Mouse (Mus musculus) hindbrain, embryonic 11.5 days (tissue): ENCODE results near the gene Padi4. TPM values are rescaled to one million over a fixed set of nuclear protein-coding genes. Genes with fewer than 3 reads are reported as not detected.

Source experiments
- ATAC-seq: fragments of 200-750 bp; cut with Nextera tagmentation; 2 replicates; pipeline ENCODE4 v1.8.0; 2017; ENCODE audit warnings: mild to moderate bottlenecking, moderate TSS enrichment, moderate library complexity; ENCODE audit not compliant: low FRiP score
- DNase-seq: peaks from one replicate; pipeline ENCODE4 v3.0.0-alpha.2; 2015; ENCODE audit warnings: low spot score
- H3K27ac ChIP-seq: fragments of 300-500 bp; sonication (generic); 2 replicates; pipeline ENCODE4 v1.5.1; 2014; ENCODE audit warnings: mild to moderate bottlenecking, low read depth, low read length
- H3K27me3 ChIP-seq: fragments of 300-500 bp; sonication (generic); 2 replicates; pipeline ENCODE4 v1.6.1; 2014; ENCODE audit warnings: mild to moderate bottlenecking, low read length, moderate library complexity, mixed read lengths; ENCODE audit not compliant: control insufficient read depth, insufficient read depth
- H3K36me3 ChIP-seq: fragments of 300-500 bp; sonication (generic); 2 replicates; pipeline ENCODE4 v1.6.1; 2014; ENCODE audit warnings: mild to moderate bottlenecking, low read length, moderate library complexity, mixed read lengths; ENCODE audit not compliant: control insufficient read depth, insufficient read depth
- H3K4me1 ChIP-seq: fragments of 300-500 bp; sonication (generic); replicated peaks from 2 replicates; pipeline ENCODE4 v1.6.1; 2014; ENCODE audit warnings: low read length, mixed read lengths; ENCODE audit not compliant: control insufficient read depth, insufficient read depth
- H3K4me2 ChIP-seq: fragments of 300-500 bp; sonication (generic); replicated peaks from 2 replicates; pipeline ENCODE4 v1.6.1; 2014; ENCODE audit warnings: mild to moderate bottlenecking, low read depth, low read length
- H3K4me3 ChIP-seq: fragments of 300-500 bp; sonication (generic); 2 replicates; pipeline ENCODE4 v1.5.1; 2014; ENCODE audit warnings: low read depth, low read length
- H3K9ac ChIP-seq: fragments of 300-500 bp; sonication (generic); 2 replicates; pipeline ENCODE4 v1.6.1; 2014; ENCODE audit warnings: low read depth, low read length
- H3K9me3 ChIP-seq: fragments of 300-500 bp; sonication (generic); 2 replicates; pipeline ENCODE4 v1.6.1; 2016; ENCODE audit warnings: low read length; ENCODE audit not compliant: control insufficient read depth
- WGBS: fragments of 180-500 bp; shearing (Covaris S2); extraction: QIAGEN DNeasy Blood & Tissue Kit; methylation state at CpG from one replicate; pipeline ENCODE4 v1.1.7; 2014; 5-methylcytosine and 5-hydroxymethylcytosine counted together
- polyA plus RNA-seq: library from polyadenylated mRNA; unstranded; fragments of >200 nt; fragmentation: Nextera tagmentation; extraction: Ambion mirVana; gene quantifications from 2 replicates; pipeline ENCODE4 v1.2.1, GENCODE M21; 2014

Gene Padi4
- polyA plus RNA-seq, 1 experiment from 2014 or later = 0.37 TPM

DNA sequence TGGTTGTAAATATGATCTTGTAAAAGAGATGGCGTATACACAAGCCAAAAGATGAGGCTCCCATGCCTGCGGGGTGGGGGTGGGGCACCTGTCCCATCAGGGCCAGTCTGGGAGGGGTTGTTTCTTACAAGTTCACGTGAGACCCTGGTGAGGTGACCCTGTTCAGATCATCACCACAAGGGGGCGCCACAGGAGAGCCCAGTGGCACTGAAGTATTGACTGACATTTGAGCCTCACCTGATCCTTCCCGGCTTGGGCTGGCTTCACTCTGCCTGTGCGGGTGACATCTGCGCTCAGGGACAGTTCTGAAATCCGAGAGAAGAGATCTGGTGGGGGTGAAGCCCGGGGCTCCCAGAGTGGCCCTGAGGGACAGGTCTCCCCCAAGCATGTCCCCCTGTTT, 10.9 kb downstream of the Padi4 start:
- H3K36me3 ChIP-seq = no peaks in the 10 kb centered on the region
- H3K4me2 ChIP-seq = no peak overlapping the region
- H3K27ac ChIP-seq = no peak overlapping the region
- no peaks in the 10 kb centered on the region for H3K9me3 ChIP-seq
- H3K4me3 ChIP-seq = no peak overlapping the region
- H3K9ac ChIP-seq = no peak overlapping the region
- H3K27me3 ChIP-seq = no peaks in the 10 kb centered on the region
- peak; percentile 70 for DNase-seq
- WGBS = 14% methylated on average over 9 of the region's 9 CpGs
- no peak for ATAC-seq
- H3K4me1 ChIP-seq = peaks cover under 1% of the 10 kb centered on the region; the same call in 1 of the 2 replicates

- H3K9ac ChIP-seq = no peak overlapping the region
- no peak overlapping the region for H3K4me3 ChIP-seq
- DNase-seq (no peak), ATAC-seq (no peak)
- no peak overlapping the region for H3K4me2 ChIP-seq
- H3K36me3 ChIP-seq = no peaks in the 10 kb centered on the region
- H3K27ac ChIP-seq = no peak overlapping the region
- no peaks in the 10 kb centered on the region for H3K27me3 ChIP-seq
- no peaks in the 10 kb centered on the region for H3K9me3 ChIP-seq
- 92% methylated on average over 7 of the region's 7 CpGs for WGBS
- H3K4me1 ChIP-seq = peaks cover 4% of the 10 kb centered on the region; the same call in 1 of the 2 replicates
These were observed 12.4 kb downstream of the Padi4 start for GRCm38 (mm10) chr4:140761601-140762000.

DNA sequence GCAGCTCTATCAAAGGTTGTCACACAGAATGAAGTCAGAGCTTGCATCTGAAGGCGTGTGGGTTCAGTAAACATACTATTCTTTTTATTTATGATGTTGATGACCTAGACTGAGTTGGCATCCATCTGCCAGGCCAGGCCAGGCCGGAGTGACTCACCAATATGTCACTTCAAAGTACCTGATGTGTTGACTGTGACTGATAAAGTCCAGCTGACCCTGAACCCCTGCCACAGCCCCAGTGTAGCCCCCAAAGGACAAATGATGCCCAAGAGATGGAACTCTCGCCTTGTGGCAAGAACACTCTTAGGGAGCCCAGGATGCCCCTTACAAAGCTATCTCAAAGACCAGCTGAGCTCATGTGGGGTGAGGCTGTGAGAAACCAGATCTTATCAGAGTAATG, 18.2 kb downstream of the Padi4 start:
- ATAC-seq (no peak), DNase-seq (no peak)
- H3K9ac ChIP-seq = no peak overlapping the region
- H3K4me1 ChIP-seq = peaks cover 4% of the 10 kb centered on the region; the same call in 1 of the 2 replicates
- no peaks in the 10 kb centered on the region for H3K27me3 ChIP-seq
- no peaks in the 10 kb centered on the region for H3K36me3 ChIP-seq
- H3K9me3 ChIP-seq = no peaks in the 10 kb centered on the region
- WGBS = 85% methylated on average over 3 of the region's 3 CpGs
- no peak overlapping the region for H3K27ac ChIP-seq
- H3K4me3 ChIP-seq = no peak overlapping the region
- H3K4me2 ChIP-seq = no peak overlapping the region

- no peak for ATAC-seq
- no peak for DNase-seq
- no peaks in the 10 kb centered on the region for H3K9me3 ChIP-seq
- no peak overlapping the region for H3K4me2 ChIP-seq
- H3K4me1 ChIP-seq = peaks cover 4% of the 10 kb centered on the region; the same call in 1 of the 2 replicates
- H3K36me3 ChIP-seq = no peaks in the 10 kb centered on the region
- H3K9ac ChIP-seq = no peak overlapping the region
- H3K27me3 ChIP-seq = no peaks in the 10 kb centered on the region
- H3K27ac ChIP-seq = no peak overlapping the region
- H3K4me3 ChIP-seq = no peak overlapping the region
- 66% methylated on average over 7 of the region's 7 CpGs for WGBS
These were observed 20.7 kb downstream of the Padi4 start for GRCm38 (mm10) chr4:140753366-140753765.

DNA sequence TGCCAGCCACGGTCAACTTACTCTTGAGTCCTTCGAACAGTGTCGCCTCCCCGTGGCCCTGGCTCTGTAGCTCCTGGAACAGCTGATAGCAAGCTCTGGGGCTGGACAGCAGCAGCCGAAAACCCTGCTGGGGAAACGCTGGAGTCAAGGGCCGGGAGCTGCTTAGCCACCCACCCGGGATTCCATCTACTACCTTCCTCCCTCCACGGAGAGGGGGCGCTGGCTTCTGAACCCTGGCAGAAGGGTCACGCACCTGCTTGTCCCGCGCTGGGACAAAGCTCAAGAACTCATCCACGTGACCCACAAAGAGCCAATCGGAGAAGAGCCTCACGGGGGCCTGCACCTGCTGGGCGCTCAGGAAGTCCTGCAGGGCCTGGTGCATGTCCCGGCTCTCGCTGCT, 23.7 kb downstream of the Padi4 start:
- 6% methylated on average over 19 of the region's 19 CpGs for WGBS
- peak overlapping the region; percentile 29 for H3K4me2 ChIP-seq
- ATAC-seq = peak; percentile 17; the same call in 1 of the 2 replicates
- peak; percentile 48 for DNase-seq
- H3K4me3 ChIP-seq = peak overlapping the region; percentile 15; the same call in 1 of the 2 replicates
- no peaks in the 10 kb centered on the region for H3K4me1 ChIP-seq
- H3K36me3 ChIP-seq = no peaks in the 10 kb centered on the region
- no peak overlapping the region for H3K9ac ChIP-seq
- H3K27ac ChIP-seq = no peak overlapping the region
- no peaks in the 10 kb centered on the region; the same call in 1 of the 2 replicates for H3K27me3 ChIP-seq
- no peaks in the 10 kb centered on the region for H3K9me3 ChIP-seq

GRCm38 (mm10) chr4:140747978-140748377, 26.1 kb downstream of the Padi4 start:
- no peaks in the 10 kb centered on the region for H3K36me3 ChIP-seq
- ATAC-seq (no peak), DNase-seq (no peak)
- H3K4me2 ChIP-seq = no peak overlapping the region
- H3K27me3 ChIP-seq = no peaks in the 10 kb centered on the region; the same call in 1 of the 2 replicates
- WGBS = 28% methylated on average over 12 of the region's 12 CpGs
- H3K9ac ChIP-seq = no peak overlapping the region
- no peak overlapping the region for H3K4me3 ChIP-seq
- H3K4me1 ChIP-seq = no peaks in the 10 kb centered on the region
- no peak overlapping the region for H3K27ac ChIP-seq
- H3K9me3 ChIP-seq = no peaks in the 10 kb centered on the region

DNA sequence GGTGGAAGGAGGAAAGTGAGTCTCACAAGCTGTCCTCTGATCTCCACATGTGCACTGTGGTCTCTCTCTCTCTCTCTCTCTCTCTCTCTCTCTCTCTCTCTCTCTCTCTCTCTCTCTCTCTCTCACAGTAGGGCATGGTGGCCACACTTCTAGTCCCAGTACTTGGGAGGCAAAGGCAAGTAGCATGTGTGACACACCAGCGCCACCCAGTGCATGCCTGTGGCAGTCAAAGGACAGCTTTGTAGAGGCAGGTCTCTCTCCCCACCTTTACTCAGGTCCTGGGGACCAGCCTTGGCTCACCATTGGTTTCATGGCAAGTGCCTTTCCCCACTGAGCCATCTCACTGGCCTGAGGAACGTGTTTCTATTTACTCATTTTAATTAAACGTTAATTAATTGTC, 29.4 kb downstream of the Padi4 start:
- Histone ChIP-seq H3K9me3 (no peaks in the 10 kb centered on the region), H3K9ac (no peak overlapping the region), H3K27ac (no peak overlapping the region), H3K4me3 (no peak overlapping the region), H3K36me3 (no peaks in the 10 kb centered on the region), H3K27me3 (no peaks in the 10 kb centered on the region; the same call in 1 of the 2 replicates), H3K4me1 (no peaks in the 10 kb centered on the region), H3K4me2 (no peak overlapping the region)
- peak; percentile 47 for DNase-seq
- ATAC-seq = no peak
- 21% methylated on average over 3 of the region's 3 CpGs for WGBS

DNA sequence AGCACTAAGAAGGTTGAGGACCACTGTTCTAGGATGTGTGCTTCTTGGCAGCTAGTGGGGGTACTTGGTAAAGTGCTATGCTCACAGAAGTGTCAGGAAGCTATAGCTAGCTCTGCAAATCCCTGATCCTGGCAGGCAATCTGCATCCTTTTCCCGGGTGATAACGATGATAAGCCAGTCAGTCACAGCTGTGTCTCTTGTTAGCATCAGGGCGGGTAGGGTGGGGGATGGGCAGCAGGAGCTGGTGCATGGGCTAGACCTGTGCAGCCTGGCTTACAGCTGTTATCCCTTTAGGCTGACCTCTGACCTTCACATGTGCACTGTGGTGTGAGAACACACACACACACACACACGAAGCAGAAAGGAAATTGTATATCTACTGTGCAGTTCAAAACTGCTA, 30.9 kb downstream of the Padi4 start:
- DNase-seq = peak; percentile 33
- no peak overlapping the region for H3K4me3 ChIP-seq
- H3K4me1 ChIP-seq = no peaks in the 10 kb centered on the region
- no peak overlapping the region for H3K4me2 ChIP-seq
- no peaks in the 10 kb centered on the region; the same call in 1 of the 2 replicates for H3K27me3 ChIP-seq
- ATAC-seq = no peak
- WGBS = 58% methylated on average over 4 of the region's 4 CpGs
- H3K9ac ChIP-seq = no peak overlapping the region
- no peaks in the 10 kb centered on the region for H3K9me3 ChIP-seq
- H3K36me3 ChIP-seq = no peaks in the 10 kb centered on the region
- H3K27ac ChIP-seq = no peak overlapping the region

DNA sequence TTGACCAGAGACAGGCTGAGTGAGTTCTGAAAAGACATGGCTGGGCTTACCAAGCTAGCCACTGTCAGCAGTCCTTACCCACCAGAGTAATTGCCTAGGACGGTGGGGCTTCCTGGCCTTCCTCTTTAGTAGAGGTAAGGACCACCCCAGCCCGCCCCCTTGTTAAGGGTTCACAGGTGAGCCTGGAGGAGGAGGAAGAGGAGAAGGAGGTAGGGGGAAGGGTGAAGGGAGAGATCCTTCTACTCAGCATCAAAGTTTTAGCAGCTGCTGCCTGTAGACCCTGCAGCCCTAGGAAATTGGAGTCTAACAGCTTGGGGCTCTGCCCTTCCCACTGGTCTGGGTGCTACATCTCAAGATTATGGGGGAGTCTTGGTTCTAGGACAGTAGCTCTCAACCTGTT, 31.5 kb downstream of the Padi4 start, which contains the start of gene Padi6:
Gene Padi6 (minus strand): TSS at position 101 of the 400 bp plus-strand sequence.
- Histone ChIP-seq H3K4me1 (no peaks in the 10 kb centered on the region), H3K4me3 (no peak within 1 kb of the TSS), H3K27ac (no peak within 1 kb of the TSS), H3K9ac (no peak within 1 kb of the TSS), H3K9me3 (no peaks in the 10 kb centered on the region), H3K27me3 (no peaks in the 10 kb centered on the region), H3K36me3 (no peaks in the 10 kb centered on the region), H3K4me2 (no peak within 1 kb of the TSS)
- ATAC-seq (no peak), DNase-seq (no peak)
- WGBS = 82% methylated on average over 2 of the region's 2 CpGs
